Mouse (Mus musculus) liver, embryonic 13.5 days (tissue): ENCODE measurements around the gene Rabac1. TPM values are rescaled to one million over a fixed set of nuclear protein-coding genes. Genes with fewer than 3 reads are reported as not detected.

Source experiments
- ATAC-seq: fragments of 200-750 bp; cut with Nextera tagmentation; 2 replicates; pipeline ENCODE4 v1.8.0; 2017; ENCODE audit warnings: low read depth, mild to moderate bottlenecking, moderate number of reproducible peaks, moderate library complexity
- DNase-seq: peaks from one replicate; pipeline ENCODE4 v3.0.0; 2022
- H3K27ac ChIP-seq: fragments of 300-500 bp; sonication (generic); 2 replicates; pipeline ENCODE4 v1.5.1; 2015; ENCODE audit warnings: moderate library complexity, mild to moderate bottlenecking, inconsistent platforms
- H3K27me3 ChIP-seq: fragments of 300-500 bp; sonication (generic); 2 replicates; pipeline ENCODE4 v1.6.1; 2015; ENCODE audit warnings: mild to moderate bottlenecking, inconsistent platforms
- H3K36me3 ChIP-seq: fragments of 300-500 bp; sonication (generic); 2 replicates; pipeline ENCODE4 v1.6.1; 2015; ENCODE audit warnings: mild to moderate bottlenecking, inconsistent platforms
- H3K4me1 ChIP-seq: fragments of 300-500 bp; sonication (generic); replicated peaks from 2 replicates; pipeline ENCODE4 v1.6.1; 2015; ENCODE audit warnings: inconsistent platforms
- H3K4me2 ChIP-seq: fragments of 300-500 bp; sonication (generic); 2 replicates; pipeline ENCODE4 v1.6.1; 2015; ENCODE audit warnings: inconsistent platforms, mild to moderate bottlenecking, moderate library complexity
- H3K4me3 ChIP-seq: fragments of 300-500 bp; sonication (generic); replicated peaks from 2 replicates; pipeline ENCODE4 v1.5.1; 2015; ENCODE audit warnings: mild to moderate bottlenecking, inconsistent platforms
- H3K9ac ChIP-seq: fragments of 300-500 bp; sonication (generic); 2 replicates; pipeline ENCODE4 v1.6.1; 2015; ENCODE audit warnings: mild to moderate bottlenecking, inconsistent platforms
- H3K9me3 ChIP-seq: fragments of 300-500 bp; sonication (generic); replicated peaks from 2 replicates; pipeline ENCODE4 v1.6.1; 2016; ENCODE audit warnings: inconsistent platforms
- WGBS: fragments of 180-500 bp; shearing (Covaris S2); methylation state at CpG from one replicate; pipeline ENCODE4 v1.1.7; 2015; ENCODE audit not compliant: insufficient replicate concordance; 5-methylcytosine and 5-hydroxymethylcytosine counted together
- polyA plus RNA-seq: library from polyadenylated mRNA; unstranded; fragments of >200 nt; fragmentation: Nextera tagmentation; extraction: Ambion mirVana; gene quantifications from 2 replicates; pipeline ENCODE4 v1.2.1, GENCODE M21; 2015

Rabac1 gene
- polyA plus RNA-seq = 56.4 and 59.5 TPM in 2 replicates

GRCm38 (mm10) chr7:24971972-24972893, at the start of gene Rabac1:
Rabac1 (minus strand) TSS chr7:24972754.
- peak within 1 kb of the TSS; percentile 78 for H3K4me3 ChIP-seq
- H3K27ac ChIP-seq = peak within 1 kb of the TSS; percentile 88
- no peaks in the 10 kb centered on the region for H3K27me3 ChIP-seq
- peak within 1 kb of the TSS; percentile 80 for H3K9ac ChIP-seq
- H3K36me3 ChIP-seq = 0 out of 2 replicates have a peak, but pooled peaks cover 8% of the 10 kb centered on the region
- WGBS = under 1% methylated on average over 45 of the region's 45 CpGs
- peaks cover 31% of the 10 kb centered on the region for H3K4me1 ChIP-seq
- H3K4me2 ChIP-seq = peak within 1 kb of the TSS; percentile 92
- peak; percentile 88 for DNase-seq
- peak; percentile 92 for ATAC-seq
- no peaks in the 10 kb centered on the region for H3K9me3 ChIP-seq

DNA sequence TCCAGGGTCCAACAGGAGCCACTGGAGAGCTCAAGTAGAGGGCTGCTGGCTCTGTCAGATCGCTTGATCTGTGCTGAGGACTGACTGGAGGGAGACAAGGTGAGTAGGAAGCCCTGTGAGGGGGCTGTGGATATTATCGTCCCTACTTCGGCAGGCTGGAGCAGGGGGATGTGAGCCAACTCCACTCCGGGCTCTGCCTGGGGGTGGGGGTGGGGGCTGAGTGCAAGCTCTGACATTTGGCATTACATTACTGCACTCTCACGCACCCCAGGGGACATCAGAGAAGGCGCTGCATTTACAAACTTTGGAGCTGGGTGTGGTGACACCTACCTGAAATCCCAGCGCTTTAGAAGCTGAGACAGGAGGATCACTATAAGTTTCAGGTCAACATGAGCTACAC, 39.0 kb upstream of the Rabac1 start:
- Histone ChIP-seq H3K4me3 (no peak overlapping the region), H3K36me3 (0 out of 2 replicates have a peak, but pooled peaks cover 2% of the 10 kb centered on the region), H3K9me3 (no peaks in the 10 kb centered on the region), H3K9ac (no peak overlapping the region), H3K4me1 (peaks cover 11% of the 10 kb centered on the region; the same call in 1 of the 2 replicates), H3K27me3 (peaks cover 56% of the 10 kb centered on the region), H3K27ac (no peak overlapping the region), H3K4me2 (no peak overlapping the region)
- no peak for ATAC-seq
- 56% methylated on average over 7 of the region's 7 CpGs for WGBS
- no peak for DNase-seq

DNA sequence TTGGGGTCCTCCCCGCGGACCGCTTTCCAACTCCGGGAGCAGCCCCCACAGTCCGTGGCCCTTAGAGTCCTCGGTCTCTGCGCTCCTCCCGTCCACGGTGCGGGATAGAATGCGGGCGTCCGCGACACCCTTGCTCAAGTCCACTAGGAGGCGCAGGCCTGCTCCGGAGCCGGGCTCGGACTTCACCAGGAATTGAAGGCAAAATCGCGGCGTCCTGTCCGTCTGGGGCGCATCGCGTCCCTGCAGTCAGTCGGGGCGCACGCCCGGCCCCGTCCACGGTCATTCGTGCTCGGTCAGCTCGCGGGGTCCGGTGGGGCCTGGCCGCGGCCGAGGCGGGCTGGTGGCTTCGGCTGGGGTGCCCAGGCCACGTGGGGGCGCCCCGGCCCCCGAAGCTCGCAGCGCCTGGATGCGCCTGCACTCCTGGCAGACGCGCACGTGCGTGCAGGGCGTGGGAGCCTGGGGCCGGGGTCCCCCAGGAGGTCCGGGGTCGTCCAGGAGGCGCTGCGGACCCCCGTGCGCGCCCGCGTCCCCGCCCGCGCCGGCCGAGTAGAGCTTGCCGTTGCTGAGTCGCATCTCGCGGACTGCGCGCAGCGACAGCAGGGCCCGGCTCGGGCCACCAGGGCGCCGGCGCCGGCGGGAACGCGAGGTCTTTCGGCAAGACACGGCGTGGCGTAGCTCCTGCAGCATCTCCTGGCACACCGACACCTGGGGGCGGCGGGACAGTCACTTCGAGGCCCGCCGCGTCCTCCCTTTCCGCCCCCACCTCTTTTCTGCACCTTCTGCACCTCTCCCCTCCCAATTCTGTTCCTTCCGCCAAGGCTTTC, 37.7 kb upstream of the Rabac1 start:
- Histone ChIP-seq H3K4me2 (peak overlapping the region; percentile 61), H3K9ac (no peak overlapping the region), H3K4me1 (peaks cover 14% of the 10 kb centered on the region; the same call in 1 of the 2 replicates), H3K4me3 (peak overlapping the region; percentile 41), H3K27ac (no peak overlapping the region), H3K27me3 (peaks cover 69% of the 10 kb centered on the region), H3K9me3 (no peaks in the 10 kb centered on the region), H3K36me3 (0 out of 2 replicates have a peak, but pooled peaks cover 2% of the 10 kb centered on the region)
- DNase-seq = no peak
- 2% methylated on average over 90 of the region's 97 CpGs for WGBS
- no peak for ATAC-seq

DNA sequence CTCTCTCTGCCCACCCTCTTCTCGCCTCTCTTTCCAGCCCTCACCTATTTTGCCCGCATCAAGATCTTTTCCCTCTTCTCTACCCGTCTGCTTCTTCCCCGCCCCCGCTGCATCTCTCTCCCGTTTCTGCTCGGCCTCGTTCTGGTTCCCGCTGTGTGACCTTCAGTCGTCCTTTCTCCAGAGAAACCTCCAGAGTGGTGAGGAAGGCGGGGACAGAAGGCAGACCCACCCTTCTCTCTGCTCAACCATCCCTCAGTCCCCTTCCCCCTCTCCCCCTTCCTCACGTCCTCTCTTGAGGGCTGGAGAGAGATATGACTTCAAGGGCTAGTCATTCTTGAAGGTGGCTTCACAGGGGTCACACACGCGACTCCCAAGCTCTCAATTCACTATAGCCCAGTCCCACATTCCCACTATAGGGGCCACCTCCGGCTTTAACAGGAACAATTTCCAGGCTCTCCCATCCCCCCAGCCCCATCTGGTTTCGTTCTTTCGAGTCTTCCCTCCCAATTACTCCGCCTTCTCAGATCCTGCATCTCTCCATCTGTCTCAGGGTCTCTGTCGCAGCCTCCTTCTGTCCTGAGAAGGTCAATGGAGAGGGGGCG, 36.6 kb upstream of the Rabac1 start:
- Histone ChIP-seq H3K27me3 (peaks cover 80% of the 10 kb centered on the region), H3K9ac (no peak overlapping the region), H3K4me1 (peaks cover 14% of the 10 kb centered on the region; the same call in 1 of the 2 replicates), H3K4me3 (no peak overlapping the region), H3K27ac (no peak overlapping the region), H3K9me3 (no peaks in the 10 kb centered on the region), H3K36me3 (no peaks in the 10 kb centered on the region), H3K4me2 (no peak overlapping the region)
- WGBS = 11% methylated on average over 20 of the region's 20 CpGs
- DNase-seq = no peak
- ATAC-seq = no peak

- Histone ChIP-seq H3K9ac (no peak overlapping the region), H3K4me1 (peaks cover 14% of the 10 kb centered on the region; the same call in 1 of the 2 replicates), H3K27me3 (peaks cover 85% of the 10 kb centered on the region), H3K4me2 (no peak overlapping the region), H3K9me3 (no peaks in the 10 kb centered on the region), H3K4me3 (no peak overlapping the region), H3K36me3 (no peaks in the 10 kb centered on the region), H3K27ac (no peak overlapping the region)
- DNase-seq = peak; percentile 43
- ATAC-seq = no peak
- under 1% methylated on average over 17 of the region's 17 CpGs for WGBS
These were observed 36.1 kb upstream of the Rabac1 start for GRCm38 (mm10) chr7:25008635-25009034.

- Histone ChIP-seq H3K9ac (no peak overlapping the region), H3K36me3 (no peaks in the 10 kb centered on the region), H3K4me3 (no peak overlapping the region), H3K4me1 (peaks cover 14% of the 10 kb centered on the region; the same call in 1 of the 2 replicates), H3K9me3 (no peaks in the 10 kb centered on the region), H3K27me3 (peaks cover 93% of the 10 kb centered on the region), H3K4me2 (no peak overlapping the region), H3K27ac (no peak overlapping the region)
- 29% methylated on average over 8 of the region's 8 CpGs for WGBS
- DNase-seq (no peak), ATAC-seq (no peak)
These were observed 35.2 kb upstream of the Rabac1 start for GRCm38 (mm10) chr7:25007609-25008374.

DNA sequence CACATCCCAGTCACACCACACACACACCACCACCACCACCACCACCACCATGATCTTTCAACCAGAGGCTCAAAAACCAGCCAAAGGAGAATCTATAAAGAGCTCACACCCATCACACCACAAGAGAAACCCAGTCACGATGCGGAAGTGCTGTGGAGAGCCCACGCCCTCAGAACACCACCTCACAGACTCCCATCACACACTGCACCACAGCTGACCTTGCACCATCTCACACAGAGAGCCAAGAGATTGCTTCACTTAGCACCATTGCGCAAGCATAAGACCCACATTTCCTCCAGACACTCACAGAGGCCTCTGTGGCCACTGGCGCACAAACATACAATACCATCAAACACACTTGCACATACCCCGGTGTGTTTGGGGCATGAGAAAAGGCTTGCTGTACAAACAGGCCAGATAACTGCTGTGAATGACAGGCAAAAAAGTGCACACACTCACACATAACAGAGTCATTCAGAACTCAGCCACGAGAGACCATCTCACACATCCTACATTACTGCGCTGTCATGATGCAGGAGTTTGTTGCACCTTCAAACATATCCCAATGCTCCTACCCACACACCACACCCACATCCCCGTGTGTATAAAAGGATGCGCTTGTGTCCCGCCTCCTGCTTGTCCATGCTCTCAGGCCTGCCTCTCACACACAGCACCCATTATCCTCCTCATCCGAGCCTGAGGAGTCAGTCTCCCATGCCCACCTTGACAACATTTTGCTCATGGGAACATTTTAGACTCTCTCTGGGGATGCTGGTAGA, 34.2 kb upstream of the Rabac1 start:
- no peak for DNase-seq
- H3K27me3 ChIP-seq = peaks cover 89% of the 10 kb centered on the region
- H3K4me3 ChIP-seq = no peak overlapping the region
- H3K4me1 ChIP-seq = peaks cover 14% of the 10 kb centered on the region; the same call in 1 of the 2 replicates
- no peak overlapping the region for H3K27ac ChIP-seq
- no peaks in the 10 kb centered on the region for H3K36me3 ChIP-seq
- no peak overlapping the region for H3K4me2 ChIP-seq
- WGBS = 51% methylated on average over 12 of the region's 12 CpGs
- H3K9ac ChIP-seq = no peak overlapping the region
- ATAC-seq = no peak
- H3K9me3 ChIP-seq = no peaks in the 10 kb centered on the region

GRCm38 (mm10) chr7:25006171-25006570, 33.6 kb upstream of the Rabac1 start:
- no peak for DNase-seq
- ATAC-seq = no peak
- Histone ChIP-seq H3K27ac (no peak overlapping the region), H3K27me3 (peaks cover 83% of the 10 kb centered on the region), H3K36me3 (no peaks in the 10 kb centered on the region), H3K9me3 (no peaks in the 10 kb centered on the region), H3K9ac (no peak overlapping the region), H3K4me1 (peaks cover 14% of the 10 kb centered on the region; the same call in 1 of the 2 replicates), H3K4me3 (no peak overlapping the region), H3K4me2 (peak overlapping the region; percentile 45; the same call in 1 of the 2 replicates)
- 50% methylated on average over 3 of the region's 3 CpGs for WGBS

DNA sequence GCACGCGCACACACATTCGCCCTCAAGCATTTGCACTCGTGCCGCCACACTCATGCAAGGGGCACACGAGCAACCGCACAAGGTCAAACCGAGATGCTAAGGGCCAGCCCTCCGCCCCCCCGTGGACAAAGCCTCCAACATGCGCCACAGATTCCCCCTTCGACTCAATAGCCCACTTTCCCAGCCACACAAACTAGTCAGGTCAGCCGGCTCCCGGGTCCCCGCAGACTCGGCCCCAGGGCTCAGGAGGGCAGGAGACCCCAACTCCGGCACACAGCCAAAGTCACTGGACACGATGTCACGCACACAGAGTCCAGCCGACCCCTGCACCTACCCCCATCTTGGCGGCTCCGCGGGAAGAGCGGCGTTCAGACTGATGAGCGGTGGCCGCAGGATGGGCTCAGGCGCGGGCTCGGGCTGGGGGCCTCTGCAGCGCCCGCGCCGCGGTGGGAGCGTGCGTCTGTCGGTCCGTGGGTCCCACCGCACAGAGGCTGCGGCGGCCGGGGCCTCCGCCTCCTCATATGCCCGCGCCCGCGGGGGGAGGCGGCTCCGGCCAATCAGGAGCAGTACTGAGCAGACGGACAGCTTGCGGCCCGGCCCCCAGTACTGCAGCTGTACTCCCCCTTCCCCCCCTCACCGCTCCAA, 33.0 kb upstream of the Rabac1 start, which contains the start of gene Atp1a3:
Gene Atp1a3 (minus strand): TSS at position 538 of the 645 bp plus-strand sequence.
- Histone ChIP-seq H3K36me3 (no peaks in the 10 kb centered on the region), H3K9ac (no peak within 1 kb of the TSS), H3K27ac (no peak within 1 kb of the TSS), H3K4me1 (peaks cover 12% of the 10 kb centered on the region; the same call in 1 of the 2 replicates), H3K9me3 (no peaks in the 10 kb centered on the region), H3K4me2 (peak within 1 kb of the TSS; percentile 45), H3K27me3 (peaks cover 77% of the 10 kb centered on the region), H3K4me3 (peak within 1 kb of the TSS; percentile 30)
- WGBS = 4% methylated on average over 45 of the region's 54 CpGs
- ATAC-seq (no peak), DNase-seq (no peak)
